Mouse (Mus musculus) liver, embryonic 15.5 days (tissue): ENCODE data around the gene Wdr5. TPM values are rescaled to one million over a fixed set of nuclear protein-coding genes. Genes with fewer than 3 reads are reported as not detected.
A peak's percentile ranks its signal among the peaks of the same experiment; 100 is the strongest.

ENCODE experiments used
- ATAC-seq: fragments of 200-750 bp; cut with Nextera tagmentation; 2 replicates; pipeline ENCODE4 v1.8.0; 2017; ENCODE audit warnings: moderate number of reproducible peaks, mild to moderate bottlenecking, moderate library complexity; ENCODE audit not compliant: insufficient read depth
- H3K27ac ChIP-seq: fragments of 300-500 bp; sonication (generic); replicated peaks from 2 replicates; pipeline ENCODE4 v1.5.1; 2015; ENCODE audit warnings: mild to moderate bottlenecking, inconsistent platforms
- H3K27me3 ChIP-seq: fragments of 300-500 bp; sonication (generic); 2 replicates; pipeline ENCODE4 v1.6.1; 2015; ENCODE audit warnings: mild to moderate bottlenecking, inconsistent platforms
- H3K36me3 ChIP-seq: fragments of 300-500 bp; sonication (generic); replicated peaks from 2 replicates; pipeline ENCODE4 v1.6.1; 2015; ENCODE audit warnings: moderate library complexity, mild to moderate bottlenecking, inconsistent platforms
- H3K4me1 ChIP-seq: fragments of 300-500 bp; sonication (generic); replicated peaks from 2 replicates; pipeline ENCODE4 v1.6.1; 2015; ENCODE audit warnings: inconsistent platforms
- H3K4me2 ChIP-seq: fragments of 300-500 bp; sonication (generic); 2 replicates; pipeline ENCODE4 v1.6.1; 2015; ENCODE audit warnings: moderate library complexity, mild to moderate bottlenecking, inconsistent platforms
- H3K4me3 ChIP-seq: fragments of 300-500 bp; sonication (generic); replicated peaks from 2 replicates; pipeline ENCODE4 v1.5.1; 2015; ENCODE audit warnings: mild to moderate bottlenecking, inconsistent platforms
- H3K9ac ChIP-seq: fragments of 300-500 bp; sonication (generic); 2 replicates; pipeline ENCODE4 v1.6.1; 2015; ENCODE audit warnings: moderate library complexity, mild to moderate bottlenecking, inconsistent platforms
- H3K9me3 ChIP-seq: fragments of 300-500 bp; sonication (generic); replicated peaks from 2 replicates; pipeline ENCODE4 v1.6.1; 2016; ENCODE audit warnings: inconsistent platforms
- WGBS: fragments of 180-500 bp; shearing (Covaris S2); methylation state at CpG from one replicate; pipeline ENCODE4 v1.1.7; 2015; ENCODE audit warnings: mixed read lengths; ENCODE audit not compliant: insufficient replicate concordance; 5-methylcytosine and 5-hydroxymethylcytosine counted together
- polyA plus RNA-seq: library from polyadenylated mRNA; unstranded; fragments of >200 nt; fragmentation: Nextera tagmentation; extraction: Ambion mirVana; gene quantifications from 2 replicates; pipeline ENCODE4 v1.2.1, GENCODE M21; 2015

The Wdr5 gene
- polyA plus RNA-seq, 1 experiment from 2014 or later, result 26.2 TPM

DNA sequence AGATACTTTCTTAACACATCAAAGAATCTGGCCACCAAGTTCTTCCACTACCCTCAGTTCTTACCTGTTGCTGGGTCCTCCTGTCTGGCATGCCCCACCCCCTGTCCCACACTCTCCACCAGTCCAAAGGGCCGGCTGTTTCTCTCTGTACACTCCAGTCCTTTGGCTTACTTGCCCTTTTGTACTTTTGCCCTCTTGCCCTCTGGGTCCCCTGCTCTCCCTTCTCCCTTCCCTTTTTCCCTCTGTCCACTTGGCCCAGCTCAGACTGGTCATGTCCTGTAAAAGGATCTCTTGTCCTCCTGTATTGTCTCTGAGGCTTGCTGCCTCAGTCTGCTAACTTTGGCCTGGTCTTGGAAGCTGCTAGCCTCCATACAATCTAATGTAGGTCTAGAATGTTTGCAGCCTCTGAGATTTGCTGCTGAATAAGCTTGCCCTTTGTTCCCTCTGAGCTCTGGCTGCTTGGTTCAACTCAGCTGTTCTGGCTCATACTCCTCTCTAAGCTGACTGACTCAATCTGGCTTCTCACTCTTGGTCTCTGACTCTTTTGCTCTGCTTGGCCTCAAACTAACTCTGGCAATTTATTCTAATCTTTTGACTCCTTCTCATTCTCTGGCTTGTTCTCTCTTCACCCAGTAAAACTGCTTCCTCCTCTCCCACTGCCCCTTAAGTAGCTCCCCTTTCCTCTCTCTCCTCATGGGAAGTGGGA is 33.9 kb downstream of the Wdr5 start:
- no peak overlapping the region for H3K4me3 ChIP-seq
- H3K4me1 ChIP-seq, result no peaks in the 10 kb centered on the region
- 64% methylated on average over 1 of the region's 1 CpGs for WGBS
- 0 out of 2 replicates have a peak, but pooled peaks cover 4% of the 10 kb centered on the region for H3K36me3 ChIP-seq
- peak; percentile 37; the same call in 1 of the 2 replicates for ATAC-seq
- no peaks in the 10 kb centered on the region for H3K9me3 ChIP-seq
- no peak overlapping the region for H3K9ac ChIP-seq
- no peaks in the 10 kb centered on the region for H3K27me3 ChIP-seq
- H3K4me2 ChIP-seq, result no peak overlapping the region
- no peak overlapping the region for H3K27ac ChIP-seq

DNA sequence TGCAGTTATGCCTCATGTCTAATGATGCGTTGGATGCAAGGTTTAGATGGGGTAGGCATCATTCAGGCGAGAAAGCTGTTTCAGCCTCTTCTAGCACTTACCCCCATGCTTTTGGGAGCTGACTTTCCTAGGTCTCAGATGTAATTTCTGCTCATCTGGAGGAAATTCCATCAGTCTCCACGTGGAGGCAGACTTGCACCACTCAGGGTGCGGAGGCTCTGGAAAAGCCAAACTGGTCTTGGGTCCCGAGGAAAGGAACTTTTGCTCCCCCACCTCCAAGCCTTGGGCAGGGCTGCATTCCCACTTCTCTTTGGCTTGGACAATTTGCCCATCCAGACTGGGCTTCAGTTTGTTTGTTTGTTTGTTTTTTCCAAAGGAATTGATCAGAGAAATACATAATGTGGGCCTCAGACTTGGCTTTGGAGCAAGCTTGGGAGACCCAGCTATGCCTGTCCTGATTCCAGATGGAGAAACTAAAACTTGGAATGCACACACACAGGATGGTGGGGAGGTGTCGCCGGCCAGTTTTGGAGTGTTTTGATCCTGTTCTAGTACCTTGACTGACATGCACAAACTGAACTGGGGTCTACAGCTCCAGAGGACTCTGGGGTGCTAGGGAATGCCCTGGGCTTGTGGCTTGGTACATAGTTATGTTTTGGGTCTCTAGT is 37.8 kb downstream of the Wdr5 start:
- Histone ChIP-seq H3K9me3 (no peaks in the 10 kb centered on the region), H3K36me3 (no peaks in the 10 kb centered on the region), H3K27ac (no peak overlapping the region), H3K4me3 (no peak overlapping the region), H3K4me1 (0 out of 2 replicates have a peak, but pooled peaks cover 3% of the 10 kb centered on the region), H3K27me3 (no peaks in the 10 kb centered on the region), H3K4me2 (no peak overlapping the region), H3K9ac (no peak overlapping the region)
- ATAC-seq, result no peak
- 22% methylated on average over 7 of the region's 7 CpGs for WGBS

DNA sequence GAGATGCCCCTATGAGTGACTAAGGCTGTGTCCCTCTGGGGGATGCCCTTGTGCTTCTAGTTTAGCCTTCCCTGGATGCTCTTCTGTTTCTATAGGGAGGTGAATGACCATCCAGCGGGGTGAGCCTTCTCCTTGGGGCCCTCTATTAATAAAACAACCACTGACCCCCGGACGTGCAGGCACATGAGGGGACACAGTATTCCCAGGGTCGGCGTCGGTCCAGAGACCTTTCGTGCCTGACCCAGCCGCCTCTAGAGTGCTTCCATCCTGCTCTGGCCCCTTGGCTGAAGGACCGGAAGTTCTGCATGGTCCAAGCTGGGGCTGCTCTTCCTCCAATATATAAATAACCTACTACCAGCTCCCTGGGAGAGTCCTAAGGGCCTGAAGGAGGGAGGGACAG is 39.4 kb downstream of the Wdr5 start:
- Histone ChIP-seq H3K4me1 (0 out of 2 replicates have a peak, but pooled peaks cover 3% of the 10 kb centered on the region), H3K9me3 (no peaks in the 10 kb centered on the region), H3K4me2 (no peak overlapping the region), H3K9ac (no peak overlapping the region), H3K36me3 (no peaks in the 10 kb centered on the region), H3K27me3 (no peaks in the 10 kb centered on the region), H3K27ac (no peak overlapping the region), H3K4me3 (no peak overlapping the region)
- ATAC-seq, result peak; percentile 62; the same call in 1 of the 2 replicates
- 53% methylated on average over 9 of the region's 9 CpGs for WGBS

DNA sequence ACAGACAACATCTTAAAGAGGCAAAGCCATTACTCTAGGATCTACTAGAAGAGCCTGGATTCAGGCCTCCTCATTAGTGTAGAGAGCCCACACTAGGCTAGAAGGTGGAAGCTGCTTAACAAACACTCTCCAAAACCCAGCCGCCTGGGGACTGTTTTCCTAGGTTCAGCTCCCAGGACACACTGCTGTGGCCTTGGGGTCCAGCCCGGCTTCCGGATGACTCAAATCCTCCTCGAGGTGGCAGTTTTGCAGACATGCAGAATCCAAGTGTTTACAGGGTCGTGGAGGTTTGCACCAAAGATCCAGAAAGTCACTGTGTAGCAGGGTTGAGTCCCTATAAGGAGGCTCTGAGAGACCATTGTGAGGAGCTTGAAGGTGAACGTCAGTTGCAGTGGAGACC is 42.0 kb downstream of the Wdr5 start:
- ATAC-seq, result no peak
- peaks cover 5% of the 10 kb centered on the region for H3K4me1 ChIP-seq
- no peaks in the 10 kb centered on the region for H3K9me3 ChIP-seq
- 58% methylated on average over 6 of the region's 6 CpGs for WGBS
- no peak overlapping the region for H3K4me3 ChIP-seq
- no peak overlapping the region for H3K4me2 ChIP-seq
- no peak overlapping the region for H3K27ac ChIP-seq
- no peak overlapping the region for H3K9ac ChIP-seq
- no peaks in the 10 kb centered on the region for H3K27me3 ChIP-seq
- H3K36me3 ChIP-seq, result no peaks in the 10 kb centered on the region

DNA sequence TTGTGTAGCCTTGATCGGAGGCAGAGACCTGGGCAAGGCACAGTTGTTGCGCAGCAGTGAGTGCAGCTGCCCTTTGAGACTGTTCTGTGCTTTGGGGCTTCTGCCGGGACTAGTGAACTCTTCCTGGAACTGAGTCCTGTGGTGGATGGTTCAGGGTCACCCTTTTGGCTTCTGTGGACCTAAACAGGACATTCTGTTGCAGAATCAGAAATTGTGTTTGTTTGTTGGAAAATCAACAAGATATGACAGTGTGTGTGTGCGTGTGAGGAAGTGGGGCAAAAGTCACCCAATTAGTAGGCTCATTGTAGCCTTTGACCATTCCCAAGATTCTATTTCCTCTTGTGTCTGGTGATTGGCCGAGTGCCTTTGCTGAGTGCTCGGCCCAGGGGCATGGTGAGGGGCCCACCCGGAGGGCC is 45.8 kb downstream of the Wdr5 start:
- Histone ChIP-seq H3K27me3 (no peaks in the 10 kb centered on the region), H3K4me1 (peaks cover 3% of the 10 kb centered on the region), H3K36me3 (no peaks in the 10 kb centered on the region), H3K9ac (no peak overlapping the region), H3K4me3 (no peak overlapping the region), H3K4me2 (no peak overlapping the region), H3K27ac (peak overlapping the region; percentile 57; the same call in 1 of the 2 replicates), H3K9me3 (no peaks in the 10 kb centered on the region)
- 56% methylated on average over 7 of the region's 7 CpGs for WGBS
- peak; percentile 76 for ATAC-seq

DNA sequence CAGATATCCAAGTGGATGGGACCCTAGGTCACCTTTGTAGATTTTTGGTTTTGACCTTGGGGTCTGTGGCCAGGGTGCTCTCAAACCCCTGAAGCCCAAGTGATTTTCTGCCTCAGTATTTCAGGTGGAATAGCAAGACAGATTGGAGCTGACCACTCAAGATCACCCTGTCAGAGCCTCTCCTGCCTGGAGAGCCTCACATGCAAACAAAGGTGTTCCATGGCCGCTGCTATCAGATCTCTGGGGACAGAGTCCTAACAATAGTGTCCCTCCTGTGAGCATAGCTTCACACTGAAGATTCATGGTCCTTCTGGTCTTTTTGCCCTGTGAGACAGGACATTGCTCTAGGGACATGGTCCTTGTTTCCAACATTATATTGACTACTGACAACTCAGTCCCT is 46.2 kb downstream of the Wdr5 start:
- Histone ChIP-seq H3K4me3 (no peak overlapping the region), H3K9ac (no peak overlapping the region), H3K27me3 (no peaks in the 10 kb centered on the region), H3K4me2 (no peak overlapping the region), H3K9me3 (no peaks in the 10 kb centered on the region), H3K27ac (peak overlapping the region; percentile 57; the same call in 1 of the 2 replicates), H3K4me1 (peaks cover 3% of the 10 kb centered on the region), H3K36me3 (no peaks in the 10 kb centered on the region)
- WGBS, result 36% methylated on average over 1 of the region's 1 CpGs
- peak; percentile 24; the same call in 1 of the 2 replicates for ATAC-seq

DNA sequence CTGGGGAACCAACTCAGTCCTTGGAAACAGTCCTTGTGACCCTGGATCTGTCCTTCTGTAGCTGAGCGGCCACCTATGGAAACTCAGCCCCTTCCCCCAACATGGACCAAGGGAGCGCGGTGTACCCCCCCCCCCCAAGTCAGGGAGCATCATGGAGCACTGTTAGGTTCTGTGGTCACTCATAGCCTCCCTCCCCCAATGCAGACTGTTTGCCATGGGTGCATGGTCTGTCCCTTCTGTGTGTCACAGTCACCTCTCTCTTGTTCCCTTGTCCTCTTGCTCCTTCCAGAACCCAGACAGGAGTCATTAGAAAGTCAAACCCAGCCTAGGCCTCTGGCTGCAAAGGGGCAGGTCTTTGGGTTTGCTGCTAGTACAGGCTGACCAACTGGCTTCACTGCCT is 46.9 kb downstream of the Wdr5 start:
- peak overlapping the region; percentile 57; the same call in 1 of the 2 replicates for H3K27ac ChIP-seq

DNA sequence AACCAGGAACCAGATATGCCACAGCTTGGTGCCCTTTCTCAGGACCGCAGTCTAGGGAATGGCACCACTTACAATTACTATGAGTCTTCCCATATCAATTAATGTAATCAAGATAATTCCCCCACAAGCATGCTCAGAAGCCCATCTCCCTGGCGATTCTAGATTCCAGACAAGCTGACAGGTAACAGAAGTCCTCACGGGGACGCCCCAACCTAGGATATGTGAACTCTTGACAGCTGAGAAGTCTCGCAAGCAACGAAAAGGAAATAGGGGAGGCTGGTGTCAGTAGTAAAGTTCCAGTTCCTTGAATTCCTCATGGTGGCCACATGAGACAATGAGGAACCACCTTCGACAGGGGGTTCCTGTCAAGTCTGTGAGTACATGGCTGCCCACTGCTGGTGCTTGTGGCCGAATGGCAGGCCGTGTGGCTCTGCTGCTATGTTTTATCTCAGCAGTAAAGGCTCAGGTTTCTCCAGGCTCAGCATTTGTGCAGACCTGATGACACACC is 48.7 kb downstream of the Wdr5 start:
- no peak for ATAC-seq
- H3K4me2 ChIP-seq, result no peak overlapping the region
- no peak overlapping the region for H3K4me3 ChIP-seq
- no peaks in the 10 kb centered on the region for H3K27me3 ChIP-seq
- no peak overlapping the region for H3K9ac ChIP-seq
- H3K27ac ChIP-seq, result no peak overlapping the region
- WGBS, result 21% methylated on average over 9 of the region's 9 CpGs
- H3K36me3 ChIP-seq, result no peaks in the 10 kb centered on the region
- peaks cover 3% of the 10 kb centered on the region for H3K4me1 ChIP-seq
- H3K9me3 ChIP-seq, result no peaks in the 10 kb centered on the region

More for the DNA sequence above, 46.9 kb downstream of the Wdr5 start:
- H3K4me3 ChIP-seq, result no peak overlapping the region
- ATAC-seq, result no peak
- no peaks in the 10 kb centered on the region for H3K27me3 ChIP-seq
- H3K4me1 ChIP-seq, result peaks cover 3% of the 10 kb centered on the region
- no peaks in the 10 kb centered on the region for H3K36me3 ChIP-seq
- 79% methylated on average over 3 of the region's 3 CpGs for WGBS
- no peaks in the 10 kb centered on the region for H3K9me3 ChIP-seq
- no peak overlapping the region for H3K9ac ChIP-seq
- no peak overlapping the region for H3K4me2 ChIP-seq

DNA sequence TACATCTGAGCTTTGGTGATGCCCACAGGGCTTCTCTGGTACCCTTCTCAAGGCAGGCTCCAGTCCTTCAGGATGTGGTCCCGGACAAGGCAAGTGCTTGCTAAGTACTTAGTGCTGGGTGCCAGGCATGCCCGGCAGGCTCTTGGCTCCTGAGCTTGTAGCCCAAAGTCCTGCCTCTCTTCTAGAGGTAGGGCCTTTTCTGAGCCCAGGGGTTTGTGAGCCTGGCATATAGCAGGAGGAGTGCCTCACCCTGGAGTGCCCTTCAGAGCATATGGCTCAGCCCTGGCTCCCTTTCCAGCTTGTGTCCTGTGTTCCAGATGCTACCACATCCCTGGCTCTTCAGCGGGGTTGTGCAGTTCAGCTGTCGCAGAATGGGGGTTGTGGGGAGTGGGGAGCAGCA is 49.7 kb downstream of the Wdr5 start:
- Histone ChIP-seq H3K9me3 (no peaks in the 10 kb centered on the region), H3K36me3 (no peaks in the 10 kb centered on the region)
- WGBS, result 73% methylated on average over 4 of the region's 4 CpGs

DNA sequence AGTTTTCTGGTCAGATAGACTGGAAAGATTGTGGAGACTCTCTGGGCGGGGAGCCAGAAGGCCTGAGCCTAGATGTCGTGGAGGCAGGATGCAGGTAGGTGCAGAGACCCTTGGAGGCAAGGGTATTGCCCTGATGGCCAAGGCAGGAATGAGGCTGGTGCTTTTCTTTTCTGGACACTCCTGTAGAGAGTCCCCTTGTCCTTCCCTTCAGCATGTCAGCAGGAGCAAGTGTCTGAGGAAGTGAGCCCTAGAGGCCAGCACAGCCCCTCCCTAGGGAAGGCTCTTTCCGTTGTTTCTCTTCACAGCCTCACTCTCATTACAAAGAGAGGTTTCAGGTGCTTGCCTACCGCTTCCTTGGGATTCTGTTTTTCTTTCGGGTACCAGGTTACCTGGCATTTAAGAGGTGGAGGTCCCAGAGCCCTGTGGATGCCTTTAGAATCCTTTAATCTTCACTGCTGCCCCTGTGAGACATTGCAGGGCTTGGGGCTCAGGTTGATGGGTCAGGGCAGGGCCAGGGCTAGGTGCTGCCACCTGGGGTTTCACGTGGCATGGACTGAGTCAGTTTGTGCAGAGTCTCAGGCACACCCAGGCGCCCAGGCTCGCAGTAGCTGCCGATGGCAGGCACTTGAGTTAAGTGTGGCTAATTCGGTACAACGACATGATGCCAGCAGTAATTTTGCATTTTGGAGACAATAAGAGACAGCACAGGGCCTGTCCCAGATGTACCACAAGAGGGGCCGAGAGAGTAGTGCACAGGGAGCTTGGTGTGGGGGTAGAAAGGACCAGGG is 50.6 kb downstream of the Wdr5 start:
- no peak overlapping the region for H3K4me3 ChIP-seq
- H3K9ac ChIP-seq, result no peak overlapping the region
- H3K27me3 ChIP-seq, result no peaks in the 10 kb centered on the region
- no peaks in the 10 kb centered on the region for H3K36me3 ChIP-seq
- H3K9me3 ChIP-seq, result no peaks in the 10 kb centered on the region
- ATAC-seq, result no peak
- WGBS, result 55% methylated on average over 12 of the region's 12 CpGs
- H3K4me2 ChIP-seq, result no peak overlapping the region
- H3K27ac ChIP-seq, result no peak overlapping the region
- H3K4me1 ChIP-seq, result no peaks in the 10 kb centered on the region; the same call in none of the 2 replicates

More for the DNA sequence above, 49.7 kb downstream of the Wdr5 start:
- ATAC-seq, result no peak
- Histone ChIP-seq H3K27me3 (no peaks in the 10 kb centered on the region), H3K4me2 (no peak overlapping the region), H3K4me1 (peaks cover 3% of the 10 kb centered on the region), H3K27ac (no peak overlapping the region), H3K9ac (no peak overlapping the region), H3K4me3 (no peak overlapping the region)

DNA sequence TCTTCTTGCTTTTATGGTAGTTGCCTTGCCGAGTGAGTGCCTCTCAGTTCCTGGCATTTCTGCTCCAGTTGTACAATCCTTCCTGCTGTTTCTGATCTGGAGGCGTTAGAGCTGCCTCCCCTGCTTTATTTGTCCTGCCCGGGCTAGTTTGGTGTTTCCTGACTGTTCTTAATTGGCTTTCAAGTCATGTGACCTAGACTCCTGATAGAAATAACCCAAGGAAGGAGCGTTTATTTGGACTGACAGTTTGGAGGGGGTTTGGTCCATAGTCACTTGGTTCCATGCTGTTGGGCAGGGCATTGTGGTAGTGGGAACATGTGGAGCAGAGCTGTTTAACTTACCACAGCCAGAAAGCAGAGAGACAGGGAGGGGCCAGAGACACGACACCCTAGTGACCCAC is 55.9 kb downstream of the Wdr5 start:
- 0 out of 2 replicates have a peak, but pooled peaks cover 4% of the 10 kb centered on the region for H3K4me1 ChIP-seq
- no peak overlapping the region for H3K9ac ChIP-seq
- H3K36me3 ChIP-seq, result no peaks in the 10 kb centered on the region
- H3K27ac ChIP-seq, result no peak overlapping the region
- no peak overlapping the region for H3K4me2 ChIP-seq
- H3K27me3 ChIP-seq, result no peaks in the 10 kb centered on the region
- ATAC-seq, result no peak
- WGBS, result 55% methylated on average over 5 of the region's 5 CpGs
- no peaks in the 10 kb centered on the region for H3K9me3 ChIP-seq
- H3K4me3 ChIP-seq, result no peak overlapping the region
